Mouse (Mus musculus) spleen, adult 2 months (tissue): ENCODE measurements at regions not wholly inside any gene's neighbourhood (a gene's known extent, or its start where the extent isn't known, plus 50 kb on each side); places are given as distances from the start of the nearest gene placed in this dataset.

Experiments used
- CTCF ChIP-seq: fragments of 200-500 bp; IDR thresholded peaks from 2 replicates; pipeline ENCODE4 v1.5.1; 2011; ENCODE audit warnings: mild to moderate bottlenecking, inconsistent platforms; ENCODE audit not compliant: insufficient read depth, insufficient read length, insufficient replicate concordance; ENCODE audit errors: extremely low read depth
- POLR2A ChIP-seq: fragments of 200-500 bp; IDR thresholded peaks from 2 replicates; pipeline ENCODE4 v1.6.1; 2011; ENCODE audit warnings: low read depth, low read length, inconsistent platforms

- TF ChIP-seq CTCF (no peak), POLR2A (no peak)
These were observed 280.1 kb downstream of the Maf start for GRCm38 (mm10) chr8:115427490-115427889.
